In genomic region chr6:134207391-134208179, GRCm38 (mm10) we compare ENCODE assay signal across 8 mouse cellular contexts.
A peak's percentile ranks its signal among the peaks of the same experiment; 100 is the strongest.
DNase-seq lines count a peak whose midpoint lies in the region; ATAC-seq lines count a peak whose summit lies in the region.

No protein-coding gene starts in this region.

- DNase-seq in cerebellum, postnatal 25 days = peak; percentile 32 to 53
- DNase-seq in right cerebral cortex, adult 2 months (ENCODE audit: low spot score in 2 of 2) = peak; percentile 27 to 29
- no peak for DNase-seq in right cerebral cortex, postnatal 36 days (ENCODE audit: low spot score in 2 of 2)
- DNase-seq in heart, embryonic 10.5 days (ENCODE audit: low spot score) = no peak
- DNase-seq in kidney, postnatal 14 days = peak; percentile 52
- no peak for DNase-seq in left cerebral cortex, adult 9 months (ENCODE audit: low spot score in 2 of 2)

- no peak overlapping the region for H3K4me3 ChIP-seq in heart, embryonic 10.5 days
- H3K4me3 ChIP-seq in midbrain, embryonic 13.5 days (replicated peaks) = no peak overlapping the region

- no peaks in the 10 kb centered on the region for H3K27me3 ChIP-seq in heart, embryonic 10.5 days (ENCODE audit: insufficient read depth, poor library complexity, severe bottlenecking)
- no peaks in the 10 kb centered on the region for H3K27me3 ChIP-seq in midbrain, embryonic 13.5 days

- ATAC-seq in cerebellum, adult (ENCODE audit: insufficient number of reproducible peaks, low FRiP score, low TSS enrichment) = no peak
- ATAC-seq in midbrain, embryonic 13.5 days = peak; percentile 95

- peak overlapping the region; percentile 36; the same call in 1 of the 2 replicates for H3K27ac ChIP-seq in heart, embryonic 10.5 days
- peak overlapping the region; percentile 55 for H3K27ac ChIP-seq in midbrain, embryonic 13.5 days

- WGBS in heart, embryonic 10.5 days = 74% methylated on average over 19 of the region's 19 CpGs
- WGBS in midbrain, embryonic 13.5 days = 61% methylated on average over 19 of the region's 19 CpGs

- peaks cover 65% of the 10 kb centered on the region for H3K4me1 ChIP-seq in heart, embryonic 10.5 days
- peaks cover 31% of the 10 kb centered on the region for H3K4me1 ChIP-seq in midbrain, embryonic 13.5 days (replicated peaks)

- H3K9ac ChIP-seq in midbrain, embryonic 13.5 days (replicated peaks) = 0 out of 2 replicates have a peak overlapping the region, but pooled peaks have one; percentile 25

- H3K9me3 ChIP-seq in heart, embryonic 10.5 days = no peaks in the 10 kb centered on the region
- H3K9me3 ChIP-seq in midbrain, embryonic 13.5 days = no peaks in the 10 kb centered on the region

- H3K4me2 ChIP-seq in midbrain, embryonic 13.5 days (replicated peaks) = peak overlapping the region; percentile 25

- 0 out of 2 replicates have a peak, but pooled peaks cover 5% of the 10 kb centered on the region for H3K36me3 ChIP-seq in heart, embryonic 10.5 days
- H3K36me3 ChIP-seq in midbrain, embryonic 13.5 days = no peaks in the 10 kb centered on the region

Comparison
In these comparisons a context has a peak if more than half of its experiments do, and no peak if none do; other contexts are left out.
1. DNase-seq: peak in cerebellum, postnatal 25 days (2 of 2), right cerebral cortex, adult 2 months (2 of 2) and kidney, postnatal 14 days (single experiment); none in right cerebral cortex, postnatal 36 days (0 of 2), heart, embryonic 10.5 days (single experiment) and left cerebral cortex, adult 9 months (0 of 2).